Mouse (Mus musculus): ENCODE measurements around the gene Fam43b. TPM values are rescaled to one million over a fixed set of nuclear protein-coding genes. Genes with fewer than 3 reads are reported as not detected.

The Fam43b gene
- polyA plus RNA-seq, 1 experiment from 2014 or later: 1.2 TPM

DNA sequence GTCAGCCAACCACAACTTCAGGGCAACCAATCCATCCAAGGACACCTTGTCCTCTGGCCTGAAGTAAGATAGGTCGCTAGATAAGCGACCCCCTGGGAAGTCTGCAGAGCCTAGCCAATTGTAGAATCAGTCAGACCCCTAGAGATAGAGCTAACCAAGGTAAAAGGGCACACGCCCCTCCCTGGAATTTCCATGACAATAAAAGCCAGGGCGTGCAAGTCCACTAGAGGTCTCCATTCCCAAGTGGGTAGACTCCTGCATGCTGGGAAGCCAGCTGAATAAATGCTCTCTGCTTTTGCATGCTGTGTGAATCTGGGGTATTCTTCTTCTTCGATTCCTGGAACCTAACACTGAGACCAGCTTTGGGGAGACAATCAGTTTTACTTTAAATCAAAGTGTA lies 20.1 kb upstream of the Fam43b start:
- no peak overlapping the region for H3K4me3 ChIP-seq
- WGBS: 50% methylated on average over 5 of the region's 5 CpGs
- H3K4me1 ChIP-seq: peaks cover 6% of the 10 kb centered on the region; the same call in 1 of the 2 replicates
- no peak overlapping the region for H3K9ac ChIP-seq
- H3K36me3 ChIP-seq: no peaks in the 10 kb centered on the region
- H3K9me3 ChIP-seq (replicated peaks): 0 out of 2 replicates have a peak, but pooled peaks cover 5% of the 10 kb centered on the region
- no peak overlapping the region for H3K4me2 ChIP-seq (replicated peaks)
- H3K27ac ChIP-seq: no peak overlapping the region
- ATAC-seq (ENCODE audit: low FRiP score): no peak
- peaks cover 40% of the 10 kb centered on the region for H3K27me3 ChIP-seq

GRCm38 (mm10) chr4:138415991-138416390 lies 19.7 kb upstream of the Fam43b start:
- Histone ChIP-seq H3K36me3 (no peaks in the 10 kb centered on the region), H3K4me3 (no peak overlapping the region), H3K27ac (no peak overlapping the region), H3K4me1 (peaks cover 6% of the 10 kb centered on the region; the same call in 1 of the 2 replicates), H3K4me2 (replicated peaks) (no peak overlapping the region), H3K27me3 (peaks cover 42% of the 10 kb centered on the region), H3K9me3 (replicated peaks) (0 out of 2 replicates have a peak, but pooled peaks cover 5% of the 10 kb centered on the region), H3K9ac (no peak overlapping the region)
- 84% methylated on average over 3 of the region's 3 CpGs for WGBS
- no peak for ATAC-seq (ENCODE audit: low FRiP score)

- 0 out of 2 replicates have a peak, but pooled peaks cover 5% of the 10 kb centered on the region for H3K9me3 ChIP-seq (replicated peaks)
- peaks cover 51% of the 10 kb centered on the region for H3K27me3 ChIP-seq
- H3K4me2 ChIP-seq (replicated peaks): 0 out of 2 replicates have a peak overlapping the region, but pooled peaks have one; percentile 13
- H3K9ac ChIP-seq: peak overlapping the region; percentile 6; the same call in 1 of the 2 replicates
- no peak for ATAC-seq (ENCODE audit: low FRiP score)
- no peak overlapping the region for H3K4me3 ChIP-seq
- no peak overlapping the region for H3K27ac ChIP-seq
- peaks cover 6% of the 10 kb centered on the region; the same call in 1 of the 2 replicates for H3K4me1 ChIP-seq
- no peaks in the 10 kb centered on the region for H3K36me3 ChIP-seq
- WGBS: 22% methylated on average over 6 of the region's 6 CpGs
Observed at GRCm38 (mm10) chr4:138414725-138415124, 18.4 kb upstream of the Fam43b start.

DNA sequence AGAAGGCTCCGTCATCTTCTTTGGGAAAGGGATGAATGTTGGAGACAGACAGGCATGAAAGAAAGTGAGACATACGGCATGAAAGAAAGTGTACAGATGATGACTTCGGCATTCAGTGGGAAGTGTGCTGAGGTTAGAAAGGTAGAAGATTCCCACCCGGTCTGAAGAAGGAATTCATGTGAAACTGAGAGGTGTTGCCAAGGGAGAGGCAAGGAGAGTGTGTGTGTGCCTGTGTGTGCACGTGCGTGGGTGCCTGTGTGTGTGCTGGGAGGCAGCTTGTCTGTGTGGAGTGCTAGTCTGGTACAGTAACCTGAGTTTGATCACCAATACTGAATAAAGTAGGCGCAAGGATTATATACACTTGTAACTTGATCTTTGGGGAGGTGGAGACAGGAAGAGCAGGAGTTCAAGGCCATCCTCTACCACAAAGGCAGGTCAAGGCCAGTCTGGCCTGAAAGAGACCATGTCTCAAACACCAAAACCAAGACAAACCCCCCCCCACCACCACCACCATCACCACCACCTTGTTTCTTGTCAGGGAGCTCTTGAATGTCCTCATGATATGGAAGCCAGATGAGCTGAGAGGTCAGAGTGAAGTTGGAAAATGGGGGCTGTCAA lies 15.3 kb upstream of the Fam43b start:
- no peak overlapping the region for H3K4me2 ChIP-seq (replicated peaks)
- H3K27me3 ChIP-seq: peaks cover 45% of the 10 kb centered on the region
- no peak overlapping the region for H3K9ac ChIP-seq
- ATAC-seq (ENCODE audit: low FRiP score): no peak
- H3K4me1 ChIP-seq: peaks cover 6% of the 10 kb centered on the region; the same call in 1 of the 2 replicates
- H3K27ac ChIP-seq: no peak overlapping the region
- H3K9me3 ChIP-seq (replicated peaks): 0 out of 2 replicates have a peak, but pooled peaks cover 1% of the 10 kb centered on the region
- H3K36me3 ChIP-seq: no peaks in the 10 kb centered on the region
- no peak overlapping the region for H3K4me3 ChIP-seq
- 52% methylated on average over 7 of the region's 7 CpGs for WGBS

GRCm38 (mm10) chr4:138411011-138411410 lies 14.7 kb upstream of the Fam43b start:
- Histone ChIP-seq H3K9me3 (replicated peaks) (no peaks in the 10 kb centered on the region), H3K27me3 (peaks cover 41% of the 10 kb centered on the region), H3K27ac (no peak overlapping the region), H3K9ac (no peak overlapping the region), H3K4me3 (no peak overlapping the region), H3K36me3 (no peaks in the 10 kb centered on the region), H3K4me1 (peaks cover 6% of the 10 kb centered on the region; the same call in 1 of the 2 replicates), H3K4me2 (replicated peaks) (no peak overlapping the region)
- no peak for ATAC-seq (ENCODE audit: low FRiP score)
- WGBS: 13% methylated on average over 5 of the region's 5 CpGs

DNA sequence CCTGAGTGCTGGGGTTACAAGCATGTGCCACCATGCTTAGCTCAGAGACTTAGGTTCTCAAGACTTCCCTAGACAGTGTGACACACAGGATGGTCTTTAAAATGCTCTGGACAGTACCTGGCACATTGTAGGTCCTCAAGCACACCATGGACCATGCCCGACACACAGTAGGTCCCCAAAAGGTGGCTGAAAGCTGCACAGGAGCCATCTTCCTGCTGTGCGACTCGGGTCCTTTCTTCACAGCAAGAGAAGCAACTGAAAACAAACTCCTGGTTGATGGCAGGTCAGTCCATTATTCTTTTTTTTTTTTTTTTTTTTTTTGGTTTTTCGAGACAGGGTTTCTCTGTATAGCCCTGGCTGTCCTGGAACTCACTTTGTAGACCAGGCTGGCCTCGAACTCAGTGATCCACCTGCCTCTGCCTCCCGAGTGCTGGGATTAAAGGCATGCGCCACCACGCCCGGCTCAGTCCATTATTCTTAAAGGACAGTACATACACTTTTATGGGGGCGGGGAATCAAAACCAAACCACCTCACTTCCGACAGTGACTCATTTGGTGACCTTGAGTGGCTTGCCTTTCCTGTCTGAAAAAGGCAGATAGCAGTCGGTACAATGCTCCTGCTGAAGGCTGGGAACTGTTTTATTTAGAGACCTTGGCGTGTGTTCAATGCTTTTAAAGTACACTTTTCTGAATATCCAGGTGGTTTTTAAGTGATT lies 11.3 kb upstream of the Fam43b start:
- no peak for ATAC-seq (ENCODE audit: low FRiP score)
- H3K4me3 ChIP-seq: no peak overlapping the region
- 84% methylated on average over 12 of the region's 13 CpGs for WGBS
- no peaks in the 10 kb centered on the region for H3K36me3 ChIP-seq
- peaks cover 24% of the 10 kb centered on the region for H3K27me3 ChIP-seq
- H3K4me2 ChIP-seq (replicated peaks): no peak overlapping the region
- H3K4me1 ChIP-seq: no peaks in the 10 kb centered on the region
- no peak overlapping the region for H3K9ac ChIP-seq
- no peak overlapping the region for H3K27ac ChIP-seq
- no peaks in the 10 kb centered on the region for H3K9me3 ChIP-seq (replicated peaks)

GRCm38 (mm10) chr4:138404806-138405205 lies 8.5 kb upstream of the Fam43b start:
- no peaks in the 10 kb centered on the region for H3K4me1 ChIP-seq
- H3K9ac ChIP-seq: no peak overlapping the region
- no peaks in the 10 kb centered on the region for H3K36me3 ChIP-seq
- no peak overlapping the region for H3K27ac ChIP-seq
- peaks cover 3% of the 10 kb centered on the region; the same call in 1 of the 2 replicates for H3K27me3 ChIP-seq
- 6% methylated on average over 2 of the region's 2 CpGs for WGBS
- no peak overlapping the region for H3K4me3 ChIP-seq
- no peaks in the 10 kb centered on the region for H3K9me3 ChIP-seq (replicated peaks)
- H3K4me2 ChIP-seq (replicated peaks): no peak overlapping the region
- ATAC-seq (ENCODE audit: low FRiP score): no peak

GRCm38 (mm10) chr4:138396711-138397110 lies 383 bp upstream of the Fam43b start:
- peak overlapping the region; percentile 42 for H3K4me3 ChIP-seq
- peaks cover 22% of the 10 kb centered on the region for H3K4me1 ChIP-seq
- ATAC-seq (ENCODE audit: low FRiP score): no peak
- WGBS: 7% methylated on average over 8 of the region's 8 CpGs
- H3K9me3 ChIP-seq (replicated peaks): no peaks in the 10 kb centered on the region
- no peak overlapping the region for H3K27ac ChIP-seq
- no peaks in the 10 kb centered on the region for H3K36me3 ChIP-seq
- H3K4me2 ChIP-seq (replicated peaks): peak overlapping the region; percentile 72
- H3K9ac ChIP-seq: no peak overlapping the region
- H3K27me3 ChIP-seq: peaks cover 80% of the 10 kb centered on the region

GRCm38 (mm10) chr4:138395087-138395970 lies 999 bp downstream of the Fam43b start:
- Histone ChIP-seq H3K4me1 (peaks cover 22% of the 10 kb centered on the region), H3K4me2 (replicated peaks) (peak overlapping the region; percentile 72), H3K9ac (peak overlapping the region; percentile 47), H3K27me3 (peaks cover 93% of the 10 kb centered on the region), H3K36me3 (no peaks in the 10 kb centered on the region), H3K9me3 (replicated peaks) (no peaks in the 10 kb centered on the region), H3K4me3 (peak overlapping the region; percentile 42), H3K27ac (no peak overlapping the region)
- WGBS: under 1% methylated on average over 97 of the region's 103 CpGs
- no peak for ATAC-seq (ENCODE audit: low FRiP score)

GRCm38 (mm10) chr4:138393703-138394102 lies 2.6 kb downstream of the Fam43b start:
- Histone ChIP-seq H3K4me3 (no peak overlapping the region), H3K4me1 (peaks cover 22% of the 10 kb centered on the region), H3K27ac (no peak overlapping the region), H3K4me2 (replicated peaks) (no peak overlapping the region), H3K9ac (no peak overlapping the region), H3K27me3 (peaks cover 84% of the 10 kb centered on the region), H3K9me3 (replicated peaks) (no peaks in the 10 kb centered on the region), H3K36me3 (no peaks in the 10 kb centered on the region)
- 60% methylated on average over 7 of the region's 7 CpGs for WGBS
- no peak for ATAC-seq (ENCODE audit: low FRiP score)

DNA sequence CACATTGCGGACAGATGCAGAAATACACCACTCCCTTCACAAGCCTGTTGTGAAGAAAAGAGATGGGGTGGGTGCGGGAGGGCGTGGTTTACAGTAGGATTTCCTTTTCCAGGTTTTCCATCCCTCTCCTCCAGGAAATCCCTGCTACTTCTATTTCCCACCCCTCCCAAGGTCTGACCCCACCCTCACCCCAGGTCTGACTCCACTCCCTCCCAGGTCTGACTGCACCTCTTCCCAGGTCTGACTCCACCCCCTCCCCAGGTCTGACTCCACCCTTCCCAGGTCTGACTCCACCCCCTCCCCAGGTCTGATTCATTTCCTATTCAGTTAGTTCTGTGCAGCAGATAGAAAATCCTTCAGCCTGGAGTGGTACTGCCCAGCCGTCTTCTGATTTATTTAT lies 12.5 kb downstream of the Fam43b start:
- Histone ChIP-seq H3K36me3 (no peaks in the 10 kb centered on the region), H3K27ac (no peak overlapping the region), H3K9ac (no peak overlapping the region), H3K4me3 (no peak overlapping the region), H3K9me3 (replicated peaks) (no peaks in the 10 kb centered on the region), H3K27me3 (0 out of 2 replicates have a peak, but pooled peaks cover 6% of the 10 kb centered on the region), H3K4me2 (replicated peaks) (no peak overlapping the region), H3K4me1 (peaks cover 17% of the 10 kb centered on the region)
- no peak for ATAC-seq (ENCODE audit: low FRiP score)
- WGBS: 51% methylated on average over 4 of the region's 4 CpGs

DNA sequence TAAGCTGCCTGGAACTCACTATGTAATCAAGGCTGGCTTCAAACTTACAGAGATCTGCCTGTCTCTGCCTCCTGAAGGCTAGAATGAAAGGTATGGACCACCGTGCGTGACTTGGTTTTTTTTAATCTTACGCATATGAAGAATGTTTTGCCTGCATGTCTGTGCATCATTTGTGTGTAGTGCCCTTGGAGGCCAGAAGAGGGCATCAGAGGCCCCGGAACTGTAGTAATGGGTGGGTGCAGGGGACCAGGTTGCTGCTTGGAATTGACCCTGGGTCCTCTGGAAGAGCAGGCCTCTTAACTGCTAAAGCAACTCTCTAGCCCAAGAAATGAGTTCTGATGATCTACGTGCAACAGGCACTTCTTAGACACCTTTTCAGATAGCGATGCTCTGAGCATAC lies 13.9 kb downstream of the Fam43b start:
- 81% methylated on average over 6 of the region's 6 CpGs for WGBS

More for the DNA sequence above, 13.9 kb downstream of the Fam43b start:
- Histone ChIP-seq H3K36me3 (no peaks in the 10 kb centered on the region), H3K4me1 (peaks cover 17% of the 10 kb centered on the region), H3K27me3 (0 out of 2 replicates have a peak, but pooled peaks cover 6% of the 10 kb centered on the region), H3K9me3 (replicated peaks) (no peaks in the 10 kb centered on the region), H3K27ac (no peak overlapping the region), H3K4me2 (replicated peaks) (no peak overlapping the region), H3K4me3 (no peak overlapping the region), H3K9ac (no peak overlapping the region)
- ATAC-seq (ENCODE audit: low FRiP score): no peak

Measured in hindbrain, embryonic 12.5 days (tissue).